Comparison of ENCODE assay signal across 16 mouse cellular contexts in genomic region chr7:66405951-66406721, GRCm38 (mm10). TPM values are rescaled to one million over a fixed set of nuclear protein-coding genes. Genes with fewer than 3 reads are reported as not detected.
A peak's percentile ranks its signal among the peaks of the same experiment; 100 is the strongest.
DNase-seq lines count a peak whose midpoint lies in the region; ATAC-seq lines count a peak whose summit lies in the region.
"Had no signal": no experiment of that assay in that cellular context is flagged by ENCODE, and none has a peak within 500 bp of the region (broad histone marks: within the 10 kb centered on the region; RNA-seq: fewer than 3 reads in every experiment).

No protein-coding gene starts in this region.

- intact Hi-C loops in heart, postnatal 25 days (cut with DNase I), result no loop called here

- H3K9me3 ChIP-seq in midbrain, embryonic 11.5 days (ENCODE audit: control insufficient read depth, low read length), result no peaks in the 10 kb centered on the region
- H3K9me3 ChIP-seq in midbrain, embryonic 13.5 days, result no peaks in the 10 kb centered on the region
- H3K9me3 ChIP-seq in heart, embryonic 12.5 days (replicated peaks), result no peaks in the 10 kb centered on the region
- H3K9me3 ChIP-seq in hindbrain, embryonic 14.5 days (ENCODE audit: control insufficient read depth, low read length), result no peaks in the 10 kb centered on the region
- H3K9me3 ChIP-seq: forebrain, embryonic 13.5 days; hindbrain, embryonic 15.5 days; neural tube, embryonic 13.5 days had no signal

- no peak overlapping the region for H3K9ac ChIP-seq in midbrain, embryonic 11.5 days (ENCODE audit: low read length)
- no peak overlapping the region for H3K9ac ChIP-seq in midbrain, embryonic 13.5 days (replicated peaks)
- H3K9ac ChIP-seq in heart, embryonic 12.5 days, result no peak overlapping the region
- no peak overlapping the region for H3K9ac ChIP-seq in hindbrain, embryonic 14.5 days
- H3K9ac ChIP-seq: forebrain, embryonic 13.5 days; hindbrain, embryonic 15.5 days; neural tube, embryonic 13.5 days had no signal

- H3K27me3 ChIP-seq in midbrain, embryonic 11.5 days (ENCODE audit: control insufficient read depth, insufficient read depth, low read length), result no peaks in the 10 kb centered on the region
- H3K27me3 ChIP-seq in midbrain, embryonic 13.5 days, result no peaks in the 10 kb centered on the region
- peaks cover 4% of the 10 kb centered on the region; the same call in 1 of the 2 replicates for H3K27me3 ChIP-seq in heart, embryonic 12.5 days (replicated peaks)
- no peaks in the 10 kb centered on the region for H3K27me3 ChIP-seq in hindbrain, embryonic 14.5 days (ENCODE audit: control insufficient read depth, insufficient read depth, low read length)
- H3K27me3 ChIP-seq: hindbrain, embryonic 15.5 days had no signal

- WGBS in midbrain, embryonic 11.5 days, result 69% methylated on average over 13 of the region's 13 CpGs
- 65% methylated on average over 13 of the region's 13 CpGs for WGBS in midbrain, embryonic 13.5 days
- WGBS in heart, embryonic 12.5 days, result 56% methylated on average over 13 of the region's 13 CpGs
- 54% methylated on average over 13 of the region's 13 CpGs for WGBS in hindbrain, embryonic 14.5 days

- ATAC-seq in midbrain, embryonic 11.5 days (ENCODE audit: low FRiP score), result no peak
- no peak for ATAC-seq in midbrain, embryonic 13.5 days
- no peak for ATAC-seq in heart, embryonic 12.5 days (ENCODE audit: insufficient number of reproducible peaks, low FRiP score)
- no peak for ATAC-seq in hindbrain, embryonic 14.5 days (ENCODE audit: low FRiP score)
- ATAC-seq in megakaryocyte-erythroid progenitor cell, adult 5-6 weeks (replicated peaks; ENCODE audit: low FRiP score, low TSS enrichment, poor library complexity, severe bottlenecking), result no peak
- ATAC-seq: forebrain, embryonic 13.5 days had no signal

- H3K27ac ChIP-seq in midbrain, embryonic 11.5 days (ENCODE audit: low read depth, low read length), result no peak overlapping the region
- H3K27ac ChIP-seq in midbrain, embryonic 13.5 days, result no peak overlapping the region
- no peak overlapping the region for H3K27ac ChIP-seq in heart, embryonic 12.5 days (ENCODE audit: poor library complexity, severe bottlenecking)
- no peak overlapping the region for H3K27ac ChIP-seq in hindbrain, embryonic 14.5 days
- H3K27ac ChIP-seq: forebrain, embryonic 13.5 days; hindbrain, embryonic 15.5 days; neural tube, embryonic 13.5 days had no signal

- peaks cover 3% of the 10 kb centered on the region; the same call in 1 of the 2 replicates for H3K4me1 ChIP-seq in midbrain, embryonic 11.5 days (ENCODE audit: control insufficient read depth, insufficient read depth, low read length)
- H3K4me1 ChIP-seq in midbrain, embryonic 13.5 days (replicated peaks), result peaks cover 6% of the 10 kb centered on the region; the same call in 1 of the 2 replicates
- H3K4me1 ChIP-seq in heart, embryonic 12.5 days (replicated peaks), result peaks cover 32% of the 10 kb centered on the region
- H3K4me1 ChIP-seq in hindbrain, embryonic 14.5 days (replicated peaks; ENCODE audit: control insufficient read depth, insufficient read depth, low read length), result no peaks in the 10 kb centered on the region

- H3K4me2 ChIP-seq in midbrain, embryonic 11.5 days, result no peak overlapping the region
- no peak overlapping the region for H3K4me2 ChIP-seq in midbrain, embryonic 13.5 days (replicated peaks)
- H3K4me2 ChIP-seq in heart, embryonic 12.5 days, result 0 out of 2 replicates have a peak overlapping the region, but pooled peaks have one; percentile 29
- no peak overlapping the region for H3K4me2 ChIP-seq in hindbrain, embryonic 14.5 days (replicated peaks)
- H3K4me2 ChIP-seq: forebrain, embryonic 13.5 days; hindbrain, embryonic 15.5 days; liver, embryonic 11.5 days; neural tube, embryonic 13.5 days had no signal

- DNase-seq in heart, adult 18-20 months, result peak; percentile 36 to 57
- DNase-seq in heart, postnatal 25 days (ENCODE audit: low spot score), result no peak
- peak; percentile 78 for DNase-seq in midbrain, embryonic 11.5 days (ENCODE audit: low spot score, missing footprints)
- no peak for DNase-seq in hindbrain, embryonic 14.5 days (ENCODE audit: low spot score)

- no peaks in the 10 kb centered on the region for H3K36me3 ChIP-seq in midbrain, embryonic 11.5 days (ENCODE audit: control insufficient read depth, insufficient read depth, low read length)
- H3K36me3 ChIP-seq in midbrain, embryonic 13.5 days, result no peaks in the 10 kb centered on the region
- H3K36me3 ChIP-seq in heart, embryonic 12.5 days, result no peaks in the 10 kb centered on the region
- no peaks in the 10 kb centered on the region for H3K36me3 ChIP-seq in hindbrain, embryonic 14.5 days (replicated peaks; ENCODE audit: control insufficient read depth, insufficient read depth)
- H3K36me3 ChIP-seq: hindbrain, embryonic 15.5 days; neural tube, embryonic 13.5 days had no signal

- H3K4me3 ChIP-seq in midbrain, embryonic 11.5 days (ENCODE audit: low read depth, low read length), result no peak overlapping the region
- no peak overlapping the region for H3K4me3 ChIP-seq in midbrain, embryonic 13.5 days (replicated peaks)
- H3K4me3 ChIP-seq in heart, embryonic 12.5 days, result no peak overlapping the region
- no peak overlapping the region for H3K4me3 ChIP-seq in hindbrain, embryonic 14.5 days (replicated peaks; ENCODE audit: low read length)
- H3K4me3 ChIP-seq: forebrain, embryonic 13.5 days; hindbrain, embryonic 15.5 days; neural tube, embryonic 13.5 days had no signal

RNA-seq across cellular contexts. Expression of gene Lrrk1, which starts 18.0 kb away (rescaled TPM):
- total RNA-seq in heart, adult 18-20 months (2021), result 10 to 100 TPM in 1 of 2 experiments, 1 to 10 TPM in 1; 9.6 to 10.1 TPM
- 10 to 100 TPM in 1 of 2 experiments, 1 to 10 TPM in 1; 9.9 to 10.5 TPM for total RNA-seq in heart, postnatal 25 days (2021)
- polyA plus RNA-seq in midbrain, embryonic 11.5 days (2014; fragmentation: Nextera tagmentation; extraction: Ambion mirVana), result 2.5 and 2.9 TPM in 2 replicates
- polyA plus RNA-seq in midbrain, embryonic 13.5 days (2015; fragmentation: Nextera tagmentation; extraction: Ambion mirVana), result 2.8 and 2.9 TPM in 2 replicates
- polyA plus RNA-seq in heart, embryonic 12.5 days (2016; fragmentation: Nextera tagmentation; extraction: Ambion mirVana), result 9.1 and 9.8 TPM in 2 replicates
- polyA plus RNA-seq in hindbrain, embryonic 14.5 days (2014; fragmentation: Nextera tagmentation; extraction: Ambion mirVana), result 4.0 and 4.7 TPM in 2 replicates
- 14.7 and 18.4 TPM in 2 replicates for total RNA-seq in megakaryocyte-erythroid progenitor cell, adult 5-6 weeks (2014; fragmentation: Nextera tagmentation)
- total RNA-seq in megakaryocyte-erythroid progenitor cell, adult 5-6 weeks (2017), result 7.2 and 19.7 TPM in 2 replicates

RNA-seq across cellular contexts. Expression of gene Aldh1a3, which starts 21.2 kb away (rescaled TPM):
- total RNA-seq in heart, adult 18-20 months (2021), result 1 to 10 TPM in 1 of 2 experiments, under 1 TPM in 1; 0.84 to 1.1 TPM
- 1 to 10 TPM in 1 of 2 experiments, under 1 TPM in 1; 0.87 to 1.2 TPM for total RNA-seq in heart, postnatal 25 days (2021)
- 0.41 and 0.72 TPM in 2 replicates for polyA plus RNA-seq in midbrain, embryonic 11.5 days (2014; fragmentation: Nextera tagmentation; extraction: Ambion mirVana)
- 0.71 and 0.93 TPM in 2 replicates for polyA plus RNA-seq in midbrain, embryonic 13.5 days (2015; fragmentation: Nextera tagmentation; extraction: Ambion mirVana)
- polyA plus RNA-seq in heart, embryonic 12.5 days (2016; fragmentation: Nextera tagmentation; extraction: Ambion mirVana), result 0.69 and 0.74 TPM in 2 replicates
- 2.3 and 2.5 TPM in 2 replicates for polyA plus RNA-seq in hindbrain, embryonic 14.5 days (2014; fragmentation: Nextera tagmentation; extraction: Ambion mirVana)
- 0.89 and 2.5 TPM in 2 replicates for total RNA-seq in megakaryocyte-erythroid progenitor cell, adult 5-6 weeks (2014; fragmentation: Nextera tagmentation)
- 0.30 and 1.9 TPM in 2 replicates for total RNA-seq in megakaryocyte-erythroid progenitor cell, adult 5-6 weeks (2017)

RNA-seq across cellular contexts. Expression of gene Gm10974, which starts 40.4 kb away (rescaled TPM):
- total RNA-seq in heart, adult 18-20 months (2021), result not detected
- not detected for total RNA-seq in heart, postnatal 25 days (2021)
- polyA plus RNA-seq in midbrain, embryonic 11.5 days (2014; fragmentation: Nextera tagmentation; extraction: Ambion mirVana), result not detected in 2 replicates
- polyA plus RNA-seq in midbrain, embryonic 13.5 days (2015; fragmentation: Nextera tagmentation; extraction: Ambion mirVana), result not detected in 2 replicates
- polyA plus RNA-seq in heart, embryonic 12.5 days (2016; fragmentation: Nextera tagmentation; extraction: Ambion mirVana), result not detected in 2 replicates
- not detected in 2 replicates for polyA plus RNA-seq in hindbrain, embryonic 14.5 days (2014; fragmentation: Nextera tagmentation; extraction: Ambion mirVana)
- total RNA-seq in megakaryocyte-erythroid progenitor cell, adult 5-6 weeks (2014; fragmentation: Nextera tagmentation), result not detected in 2 replicates
- not detected in 2 replicates for total RNA-seq in megakaryocyte-erythroid progenitor cell, adult 5-6 weeks (2017)
- total RNA-seq: layer of hippocampus, adult 18-20 months; left cerebral cortex, postnatal 10 days; MEL; midbrain, postnatal 0 days had no signal
- polyA plus RNA-seq: embryonic facial prominence, embryonic 14.5 days; forebrain, embryonic 13.5 days; hindbrain, embryonic 15.5 days; liver, embryonic 11.5 days; midbrain, postnatal 0 days; neural tube, embryonic 13.5 days had no signal

Comparison
In these comparisons a context has a peak if more than half of its experiments do, and no peak if none do; other contexts are left out.
1. DNase-seq: peak in heart, adult 18-20 months (2 of 2) and midbrain, embryonic 11.5 days (single experiment); none in heart, postnatal 25 days (single experiment) and hindbrain, embryonic 14.5 days (single experiment).